Mouse (Mus musculus) forebrain, postnatal 0 days (tissue): ENCODE data around the gene Loxl1. TPM values are rescaled to one million over a fixed set of nuclear protein-coding genes. Genes with fewer than 3 reads are reported as not detected.

Source experiments
- ATAC-seq: fragments of 200-750 bp; cut with Nextera tagmentation; 2 replicates; pipeline ENCODE4 v1.8.0; 2017; ENCODE audit warnings: mild to moderate bottlenecking, moderate library complexity
- DNase-seq: peaks from one replicate; pipeline ENCODE4 v3.0.0-alpha.2; 2015
- H3K27ac ChIP-seq: fragments of 300-500 bp; sonication (generic); 2 replicates; pipeline ENCODE4 v1.5.1; 2014; ENCODE audit warnings: low read depth, mild to moderate bottlenecking, antibody characterized with exemption, low read length, moderate library complexity, mixed read lengths
- H3K27me3 ChIP-seq: fragments of 300-500 bp; sonication (generic); 2 replicates; pipeline ENCODE4 v1.6.1; 2014; ENCODE audit warnings: mild to moderate bottlenecking, low read length, mixed read lengths; ENCODE audit not compliant: insufficient read depth
- H3K36me3 ChIP-seq: fragments of 300-500 bp; sonication (generic); 2 replicates; pipeline ENCODE4 v1.6.1; 2014; ENCODE audit warnings: mild to moderate bottlenecking, moderate library complexity; ENCODE audit not compliant: insufficient read depth
- H3K4me1 ChIP-seq: fragments of 300-500 bp; sonication (generic); 2 replicates; pipeline ENCODE4 v1.6.1; 2014; ENCODE audit warnings: antibody characterized with exemption; ENCODE audit not compliant: insufficient read depth
- H3K4me2 ChIP-seq: fragments of 300-500 bp; sonication (generic); 2 replicates; pipeline ENCODE4 v1.6.1; 2014; ENCODE audit warnings: low read depth, mild to moderate bottlenecking, moderate library complexity
- H3K4me3 ChIP-seq: fragments of 300-500 bp; sonication (generic); 2 replicates; pipeline ENCODE4 v1.5.1; 2014; ENCODE audit warnings: low read depth, low read length, mixed read lengths
- H3K9ac ChIP-seq: fragments of 300-500 bp; sonication (generic); 2 replicates; pipeline ENCODE4 v1.6.1; 2014; ENCODE audit warnings: mild to moderate bottlenecking
- H3K9me3 ChIP-seq: fragments of 300-500 bp; sonication (generic); 2 replicates; pipeline ENCODE4 v1.6.1; 2016; ENCODE audit warnings: low read length
- CTCF ChIP-seq: sonication (generic); IDR thresholded peaks from 2 replicates; pipeline ENCODE4 v1.5.1; 2016; ENCODE audit warnings: antibody characterized with exemption, control low read depth, low read depth
- WGBS: fragments of 180-500 bp; shearing (Covaris S2); extraction: QIAGEN DNeasy Blood & Tissue Kit; methylation state at CpG from one replicate; pipeline ENCODE4 v1.1.7; 2014; 5-methylcytosine and 5-hydroxymethylcytosine counted together
- polyA plus RNA-seq: library from polyadenylated mRNA; unstranded; fragments of >200 nt; fragmentation: Nextera tagmentation; extraction: Ambion mirVana; gene quantifications from 2 replicates; pipeline ENCODE4 v1.2.1, GENCODE M21; 2015
- total RNA-seq: library from RNA; depleted of rRNA; stranded (reverse); fragments of >200 nt; gene quantifications from 2 replicates; pipeline ENCODE4 v1.2.3, GENCODE M21; 2014

Loxl1 gene
- total and polyA plus RNA-seq, 2 experiments from 2014 or later, result 8.0 to 9.4 TPM

DNA sequence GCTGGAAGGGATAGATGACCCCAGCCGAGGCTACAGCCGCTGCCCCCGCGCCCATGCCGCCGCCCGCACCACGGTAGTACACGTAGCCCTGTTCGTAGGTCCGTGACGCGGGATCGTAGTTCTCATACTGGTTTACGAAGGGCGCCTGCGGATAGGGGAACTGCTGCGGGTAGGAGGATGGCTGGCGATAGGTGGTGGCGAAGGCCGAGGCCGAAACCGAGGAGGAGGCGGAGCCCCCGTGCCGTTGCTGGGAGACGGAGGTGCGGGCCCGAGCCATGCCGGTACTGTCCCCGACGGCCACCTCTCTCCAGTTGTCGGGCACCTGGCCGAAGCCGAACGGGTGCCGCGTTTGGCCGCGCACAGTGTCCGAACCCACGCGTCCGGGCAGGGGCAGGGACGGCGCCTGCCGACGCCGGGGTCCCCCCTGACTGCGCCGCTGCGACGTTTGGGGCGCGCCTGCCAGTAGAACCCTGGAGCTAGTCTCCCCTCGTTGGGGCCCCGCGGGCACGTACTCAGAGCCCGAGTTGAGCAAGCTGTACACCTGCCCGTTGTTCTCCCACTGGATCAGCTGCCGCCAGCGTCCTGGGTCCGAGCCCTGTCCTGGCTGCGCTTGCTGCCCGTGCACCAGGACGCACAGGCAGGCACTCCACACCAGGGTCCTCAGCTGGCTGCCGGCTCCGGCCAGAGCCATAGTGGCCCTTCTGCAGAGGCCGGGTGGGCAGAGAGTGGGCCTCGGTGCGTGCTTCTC, 616 bp downstream of the Loxl1 start:
- TF ChIP-seq CTCF, result no peak
- Histone ChIP-seq H3K4me1 (no peaks in the 10 kb centered on the region), H3K4me2 (peak overlapping the region; percentile 52), H3K9me3 (no peaks in the 10 kb centered on the region), H3K36me3 (no peaks in the 10 kb centered on the region), H3K4me3 (peak overlapping the region; percentile 37), H3K27ac (no peak overlapping the region), H3K9ac (peak overlapping the region; percentile 40), H3K27me3 (peaks cover 9% of the 10 kb centered on the region; the same call in 1 of the 2 replicates)
- WGBS, result 2% methylated on average over 71 of the region's 72 CpGs
- ATAC-seq (peak; percentile 12), DNase-seq (no peak)

DNA sequence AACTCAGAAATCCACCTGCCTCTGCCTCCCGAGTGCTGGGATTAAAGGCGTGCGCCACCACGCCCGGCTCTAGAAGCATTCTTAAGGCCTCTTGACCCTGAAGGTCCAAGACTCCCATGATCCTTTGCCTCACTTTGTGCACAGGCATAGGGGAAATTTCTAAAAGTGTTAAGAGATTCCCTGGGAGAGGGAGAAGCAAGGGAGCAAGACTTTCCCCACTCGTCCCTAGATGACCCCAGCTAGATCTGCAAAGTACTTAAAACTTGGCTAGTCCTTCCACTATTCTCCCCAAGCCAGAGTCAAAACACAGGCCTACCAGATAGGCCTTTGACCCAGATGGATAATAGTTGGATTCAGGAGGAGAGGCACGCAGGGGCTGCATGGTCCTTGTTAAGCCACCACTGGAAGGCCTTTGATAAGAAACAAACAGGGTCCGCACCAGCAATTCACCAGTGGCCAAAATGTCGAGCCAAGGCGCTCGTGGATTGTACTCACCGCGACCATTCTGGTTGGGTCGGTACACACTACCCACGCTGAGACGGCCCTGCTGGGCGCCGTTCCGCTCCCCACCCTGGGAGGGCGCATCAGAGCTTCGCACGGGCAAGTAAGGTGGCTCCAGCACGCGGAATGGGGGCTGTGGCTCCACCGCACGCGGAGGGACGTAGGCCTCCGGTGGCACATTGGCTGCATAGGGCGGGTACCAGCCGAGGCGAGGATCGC, 1.6 kb downstream of the Loxl1 start:
- no peaks in the 10 kb centered on the region for H3K9me3 ChIP-seq
- TF ChIP-seq CTCF, result peak; percentile 40
- DNase-seq, result no peak
- H3K36me3 ChIP-seq, result no peaks in the 10 kb centered on the region
- no peaks in the 10 kb centered on the region for H3K4me1 ChIP-seq
- H3K27ac ChIP-seq, result no peak overlapping the region
- peaks cover 9% of the 10 kb centered on the region; the same call in 1 of the 2 replicates for H3K27me3 ChIP-seq
- H3K9ac ChIP-seq, result no peak overlapping the region
- peak overlapping the region; percentile 52 for H3K4me2 ChIP-seq
- H3K4me3 ChIP-seq, result no peak overlapping the region
- no peak for ATAC-seq
- 60% methylated on average over 33 of the region's 33 CpGs for WGBS

DNA sequence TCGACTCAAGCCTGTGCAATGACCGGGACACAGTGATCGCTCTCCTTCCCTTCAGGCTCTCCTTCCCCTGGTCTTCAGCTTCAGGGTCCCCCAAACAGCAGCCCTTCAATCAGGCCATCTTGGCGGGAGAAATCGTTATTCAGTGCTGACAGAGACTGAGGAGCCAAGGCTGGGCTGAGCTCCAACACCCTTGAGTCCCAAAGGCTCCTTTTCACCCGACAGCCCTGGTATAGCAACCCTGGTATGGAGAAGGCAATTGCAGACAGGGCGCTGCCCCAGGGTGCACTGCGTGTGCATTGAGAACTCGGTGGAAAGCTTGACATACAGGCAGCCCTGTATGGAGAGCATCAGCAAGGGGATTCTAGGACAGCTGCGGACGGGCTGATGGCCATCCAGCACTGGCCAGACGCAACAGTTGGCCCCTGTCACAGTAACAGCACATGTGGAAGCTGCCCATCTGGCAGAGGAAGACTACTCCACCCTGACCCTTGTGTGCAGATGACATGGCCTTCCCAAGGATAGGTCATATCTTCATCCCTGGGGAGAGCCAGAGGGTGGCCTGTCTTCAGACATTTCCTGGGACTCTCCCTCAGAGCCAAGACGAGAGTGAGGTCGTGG, 2.8 kb downstream of the Loxl1 start:
- 59% methylated on average over 14 of the region's 14 CpGs for WGBS
- ATAC-seq (no peak), DNase-seq (no peak)
- no peak overlapping the region for H3K9ac ChIP-seq
- H3K36me3 ChIP-seq, result no peaks in the 10 kb centered on the region
- no peak overlapping the region for H3K27ac ChIP-seq
- H3K4me3 ChIP-seq, result no peak overlapping the region
- peaks cover 9% of the 10 kb centered on the region; the same call in 1 of the 2 replicates for H3K27me3 ChIP-seq
- TF ChIP-seq CTCF, result no peak
- H3K4me1 ChIP-seq, result no peaks in the 10 kb centered on the region
- no peak overlapping the region for H3K4me2 ChIP-seq
- H3K9me3 ChIP-seq, result no peaks in the 10 kb centered on the region

DNA sequence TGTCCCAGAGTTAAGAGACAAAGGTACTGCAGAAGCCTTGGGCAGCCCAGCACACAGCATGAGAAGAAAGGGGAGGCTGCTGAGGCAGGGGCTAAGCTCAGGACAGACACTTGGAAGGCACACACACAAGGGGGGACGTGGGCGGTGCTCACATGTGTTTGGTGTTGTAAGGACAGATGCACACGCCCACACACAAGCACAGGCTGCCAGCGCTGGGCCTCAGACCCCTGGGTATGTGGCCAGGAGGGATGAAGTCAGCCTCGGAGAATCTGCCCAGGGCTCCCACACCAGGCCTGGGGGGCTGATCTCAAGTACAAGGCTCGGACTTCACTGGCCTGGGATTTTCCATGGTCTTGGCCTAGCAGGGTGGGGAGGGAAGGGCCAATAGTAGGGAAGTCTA, 4.6 kb downstream of the Loxl1 start:
- no peak for TF ChIP-seq CTCF
- Histone ChIP-seq H3K4me1 (no peaks in the 10 kb centered on the region), H3K27me3 (peaks cover 9% of the 10 kb centered on the region; the same call in 1 of the 2 replicates), H3K27ac (no peak overlapping the region), H3K9ac (no peak overlapping the region), H3K4me2 (no peak overlapping the region), H3K9me3 (no peaks in the 10 kb centered on the region), H3K36me3 (no peaks in the 10 kb centered on the region), H3K4me3 (no peak overlapping the region)
- ATAC-seq, result no peak
- no peak for DNase-seq
- WGBS, result 20% methylated on average over 6 of the region's 6 CpGs

DNA sequence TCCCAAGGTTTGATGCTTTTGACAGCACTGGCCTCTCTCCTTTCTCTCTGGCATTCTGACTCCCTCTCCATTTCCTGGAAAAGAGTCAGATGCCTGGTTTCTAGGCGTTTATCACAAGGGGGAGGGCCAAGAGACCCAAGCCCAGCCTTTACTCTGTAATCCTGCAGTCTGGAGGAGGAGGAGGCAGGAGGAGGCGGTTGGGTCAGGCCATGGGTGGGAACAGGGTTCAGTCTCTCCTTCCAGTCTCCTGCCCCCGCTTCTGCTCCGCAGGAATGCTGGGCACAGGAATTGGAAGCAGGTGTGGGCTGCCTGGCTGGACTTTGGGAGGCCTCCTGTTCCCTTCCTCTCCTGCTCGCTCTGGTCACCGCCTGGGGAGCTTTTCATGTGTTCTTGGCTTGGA, 7.3 kb downstream of the Loxl1 start:
- Histone ChIP-seq H3K9me3 (no peaks in the 10 kb centered on the region), H3K27ac (no peak overlapping the region), H3K4me1 (no peaks in the 10 kb centered on the region), H3K27me3 (no peaks in the 10 kb centered on the region), H3K4me2 (no peak overlapping the region), H3K36me3 (no peaks in the 10 kb centered on the region), H3K4me3 (no peak overlapping the region), H3K9ac (no peak overlapping the region)
- TF ChIP-seq CTCF, result no peak
- WGBS, result 36% methylated on average over 6 of the region's 6 CpGs
- no peak for ATAC-seq
- no peak for DNase-seq

DNA sequence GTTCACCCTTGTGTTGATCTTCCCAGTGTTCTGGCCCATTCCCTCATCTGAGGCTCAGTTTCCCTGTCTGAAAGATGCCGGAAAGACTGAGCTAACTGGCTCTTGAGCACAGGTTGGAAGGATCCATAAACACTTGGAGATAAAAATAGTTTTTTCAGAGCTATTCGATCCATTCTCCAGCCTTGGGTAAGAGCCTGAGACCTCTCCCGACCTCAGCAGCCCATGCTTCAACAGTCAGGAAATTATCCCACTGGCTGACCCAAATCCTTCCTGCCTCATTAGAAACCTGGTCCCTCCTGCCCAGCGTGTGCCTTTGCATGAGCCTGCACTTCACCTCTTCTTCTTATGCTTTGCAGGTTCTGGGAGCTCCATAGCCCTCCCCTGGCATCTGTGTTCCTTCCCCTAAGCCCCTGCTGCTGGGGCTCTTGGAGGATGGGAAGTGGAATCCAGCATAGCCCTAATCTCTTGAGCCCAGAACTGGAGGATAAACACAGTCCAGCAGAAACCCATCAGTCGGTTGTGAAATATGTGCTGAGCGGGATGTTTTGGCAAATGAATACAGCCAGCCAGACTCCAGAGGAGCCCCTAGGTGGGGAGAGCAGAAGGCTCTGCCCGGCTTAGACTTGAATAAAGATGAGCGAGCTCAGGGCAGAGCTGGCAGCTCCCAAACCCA, 9.3 kb downstream of the Loxl1 start:
- Histone ChIP-seq H3K4me2 (no peak overlapping the region), H3K36me3 (no peaks in the 10 kb centered on the region), H3K9me3 (no peaks in the 10 kb centered on the region), H3K27me3 (no peaks in the 10 kb centered on the region), H3K4me3 (no peak overlapping the region), H3K4me1 (no peaks in the 10 kb centered on the region), H3K9ac (no peak overlapping the region), H3K27ac (no peak overlapping the region)
- TF ChIP-seq CTCF, result no peak
- 58% methylated on average over 8 of the region's 8 CpGs for WGBS
- ATAC-seq, result no peak
- no peak for DNase-seq
